Mouse (Mus musculus) spleen, adult 18-20 months (tissue): ENCODE data around the gene H2-T24.

Source experiments
- DNase-seq, 2 experiments: peaks; one replicate each; pipeline ENCODE4 v3.0.0; 2022; ENCODE audit warnings: mixed read lengths in 2 of 2

Gene H2-T24

GRCm38 (mm10) chr17:35981776-35982175, 38.6 kb downstream of the H2-T24 start:
- no peak for DNase-seq

DNA sequence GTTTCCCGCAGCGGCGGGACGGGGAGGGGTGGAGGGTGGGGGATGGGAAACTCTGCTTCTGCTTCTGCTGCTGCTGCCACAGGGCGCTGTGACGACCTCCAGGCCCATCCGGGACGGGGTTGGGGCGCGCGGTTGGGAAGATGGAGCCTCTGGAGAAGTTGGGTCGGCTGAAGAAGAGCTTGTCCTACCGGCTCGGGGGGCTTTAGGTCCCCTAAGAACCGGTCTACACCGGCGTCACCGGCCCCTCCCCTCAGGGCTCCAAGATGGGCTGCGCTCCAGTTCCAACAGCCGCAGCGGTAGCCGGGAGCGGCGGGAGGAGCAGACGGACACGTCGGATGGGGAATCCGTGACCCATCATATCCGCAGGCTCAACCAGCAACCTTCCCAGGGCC, 40.0 kb downstream of the H2-T24 start:
- no peak for DNase-seq

DNA sequence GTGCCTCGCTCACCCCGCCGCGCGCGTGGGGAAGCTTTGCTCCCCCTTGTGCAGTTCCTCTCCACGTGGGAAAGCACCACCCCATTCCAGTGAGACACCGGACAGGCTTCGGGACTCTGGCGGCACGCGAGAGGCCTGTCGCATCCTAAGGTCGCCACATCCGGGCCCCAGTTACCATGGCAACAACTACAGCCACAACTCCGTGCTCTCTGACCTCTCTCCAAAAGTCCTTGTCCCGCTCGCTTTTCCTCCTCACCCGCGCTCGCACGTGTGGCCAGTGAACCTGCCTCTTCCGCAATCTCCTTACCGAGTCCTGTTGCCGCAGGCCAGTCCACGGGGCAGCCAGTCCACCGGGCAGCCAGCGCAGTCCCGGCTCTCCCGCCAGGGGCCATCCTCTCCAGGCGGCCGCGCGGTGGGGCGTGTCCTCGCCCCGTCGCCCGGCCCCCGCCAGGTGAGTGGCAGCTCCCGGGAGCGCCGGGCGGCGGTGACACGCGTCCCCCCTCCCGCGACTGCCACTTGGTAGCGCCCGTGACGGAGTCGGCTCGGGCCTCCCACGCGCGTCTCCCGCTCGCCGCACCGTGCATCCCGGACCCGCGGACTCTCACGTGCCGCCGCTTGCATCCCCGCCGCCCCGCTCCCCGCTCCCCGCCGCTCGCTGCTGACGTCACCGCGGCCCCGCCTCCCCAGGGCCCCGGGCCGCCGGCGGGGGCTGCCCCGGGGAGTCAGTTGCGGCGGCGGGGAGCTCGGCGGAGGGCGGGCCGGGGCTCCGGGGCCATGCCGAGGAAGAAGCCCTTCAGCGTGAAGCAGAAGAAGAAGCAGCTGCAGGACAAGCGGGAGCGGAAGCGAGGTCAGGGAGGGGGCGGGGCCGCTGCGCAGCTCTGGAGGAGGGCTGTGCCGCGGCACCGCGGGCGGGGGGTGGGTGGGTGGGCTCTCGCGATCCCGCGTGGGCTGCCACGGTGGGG, 40.7 kb downstream of the H2-T24 start, which contains the start of the genes Gnl1 and Prr3:
Gene Gnl1, plus strand, starts transcription at position 451 of the 962 bp plus-strand sequence.
Gene Prr3, minus strand, starts transcription at position 836 of the 962 bp plus-strand sequence.
- DNase-seq = peak; percentile 81 to 85

GRCm38 (mm10) chr17:35978811-35979400, 41.5 kb downstream of the H2-T24 start:
- DNase-seq = no peak

GRCm38 (mm10) chr17:35972131-35972530, 48.2 kb downstream of the H2-T24 start:
- no peak for DNase-seq

GRCm38 (mm10) chr17:35969418-35970389, 50.7 kb downstream of the H2-T24 start, which contains the start of gene Abcf1:
Gene Abcf1, minus strand, starts transcription at chr17:35969761.
- peak; percentile 99 to 100 for DNase-seq

DNA sequence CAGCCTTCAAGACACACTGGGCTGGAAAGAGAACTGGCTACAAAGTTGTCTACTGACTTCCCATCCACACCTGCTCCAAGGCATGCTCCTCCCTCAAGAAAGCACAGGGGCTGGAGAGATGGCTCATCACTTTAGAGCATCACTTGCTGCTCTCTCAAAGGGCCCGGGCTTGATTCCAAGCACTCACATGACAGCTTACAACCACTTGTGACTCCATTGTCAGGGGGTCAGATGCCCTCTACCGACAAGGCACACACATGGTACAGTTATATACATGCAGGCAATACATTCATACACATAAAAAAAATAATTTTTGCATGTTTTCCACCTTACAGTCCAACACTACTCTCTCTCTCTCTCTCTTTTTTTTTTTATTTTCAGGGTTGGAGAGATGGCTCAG, 52.7 kb downstream of the H2-T24 start:
- DNase-seq = no peak

- no peak for DNase-seq
Measured at GRCm38 (mm10) chr17:35963279-35963678, 57.1 kb downstream of the H2-T24 start.

DNA sequence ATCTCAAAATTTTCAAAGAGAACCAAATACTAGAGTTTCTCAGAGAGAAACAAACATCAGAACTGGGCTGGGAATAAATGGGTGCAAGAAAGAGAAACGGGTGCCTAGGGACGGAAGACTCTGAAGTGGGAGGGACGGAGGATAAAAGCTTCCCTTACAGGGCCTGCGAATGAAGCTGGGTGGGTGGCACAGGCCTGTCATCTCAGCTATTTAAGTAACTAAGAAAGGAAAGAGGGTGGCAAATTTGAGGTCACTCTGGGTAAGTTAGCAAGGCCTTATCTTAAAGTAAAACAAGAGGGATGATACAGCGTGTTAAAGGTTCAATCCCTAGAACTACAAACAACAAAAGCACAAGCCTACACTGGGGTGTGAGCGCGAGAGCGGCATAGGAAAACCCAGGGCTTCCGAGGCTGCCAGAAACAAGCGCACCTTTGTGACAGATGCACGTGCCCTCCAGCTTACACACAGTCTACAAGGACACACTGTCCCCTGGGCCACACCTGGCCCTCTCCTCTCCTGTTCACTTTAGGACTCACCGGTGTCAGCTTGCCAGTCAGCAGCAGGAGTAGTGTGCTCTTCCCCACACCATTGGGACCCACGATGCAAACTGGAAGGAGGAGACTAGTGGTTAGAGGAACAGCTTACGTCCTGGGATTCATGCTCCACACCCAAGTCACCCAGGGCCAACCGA, 61.7 kb downstream of the H2-T24 start:
- DNase-seq = no peak
